Mouse (Mus musculus) lung, embryonic 15.5 days (tissue): ENCODE data around the gene Washc2. TPM values are rescaled to one million over a fixed set of nuclear protein-coding genes. Genes with fewer than 3 reads are reported as not detected.
"Not testable (repeated sequence)": the region's sequence is repeated elsewhere in the genome, so short reads cannot be mapped to it uniquely, and the experiment has no call there.

ENCODE experiments used
- ATAC-seq: fragments of 200-750 bp; cut with Nextera tagmentation; 2 replicates; pipeline ENCODE4 v1.8.0; 2017; ENCODE audit warnings: moderate number of reproducible peaks, borderline replicate concordance; ENCODE audit not compliant: low FRiP score, low TSS enrichment; ENCODE audit errors: extremely low read depth
- H3K27ac ChIP-seq: fragments of 300-500 bp; sonication (generic); 2 replicates; pipeline ENCODE4 v1.5.1; 2015; ENCODE audit warnings: moderate library complexity, mild to moderate bottlenecking, inconsistent platforms
- H3K27me3 ChIP-seq: fragments of 300-500 bp; sonication (generic); 2 replicates; pipeline ENCODE4 v1.6.1; 2015; ENCODE audit warnings: inconsistent platforms
- H3K36me3 ChIP-seq: fragments of 300-500 bp; sonication (generic); 2 replicates; pipeline ENCODE4 v1.6.1; 2015; ENCODE audit warnings: inconsistent platforms
- H3K4me1 ChIP-seq: fragments of 300-500 bp; sonication (generic); 2 replicates; pipeline ENCODE4 v1.6.1; 2015; ENCODE audit warnings: inconsistent platforms
- H3K4me2 ChIP-seq: fragments of 300-500 bp; sonication (generic); 2 replicates; pipeline ENCODE4 v1.6.1; 2015; ENCODE audit warnings: inconsistent platforms, mild to moderate bottlenecking, moderate library complexity
- H3K4me3 ChIP-seq: fragments of 300-500 bp; sonication (generic); 2 replicates; pipeline ENCODE4 v1.5.1; 2015; ENCODE audit warnings: mild to moderate bottlenecking, inconsistent platforms
- H3K9ac ChIP-seq: fragments of 300-500 bp; sonication (generic); 2 replicates; pipeline ENCODE4 v1.6.1; 2015; ENCODE audit warnings: inconsistent platforms
- H3K9me3 ChIP-seq: fragments of 300-500 bp; sonication (generic); 2 replicates; pipeline ENCODE4 v1.6.1; 2016; ENCODE audit warnings: inconsistent platforms
- WGBS: fragments of 180-500 bp; shearing (Covaris S2); methylation state at CpG from one replicate; pipeline ENCODE4 v1.1.7; 2015; 5-methylcytosine and 5-hydroxymethylcytosine counted together
- polyA plus RNA-seq: library from polyadenylated mRNA; unstranded; fragments of >200 nt; fragmentation: Nextera tagmentation; extraction: Ambion mirVana; gene quantifications from 2 replicates; pipeline ENCODE4 v1.2.1, GENCODE M21; 2015

Washc2 gene
- polyA plus RNA-seq, 1 experiment from 2014 or later = 41.9 TPM

DNA sequence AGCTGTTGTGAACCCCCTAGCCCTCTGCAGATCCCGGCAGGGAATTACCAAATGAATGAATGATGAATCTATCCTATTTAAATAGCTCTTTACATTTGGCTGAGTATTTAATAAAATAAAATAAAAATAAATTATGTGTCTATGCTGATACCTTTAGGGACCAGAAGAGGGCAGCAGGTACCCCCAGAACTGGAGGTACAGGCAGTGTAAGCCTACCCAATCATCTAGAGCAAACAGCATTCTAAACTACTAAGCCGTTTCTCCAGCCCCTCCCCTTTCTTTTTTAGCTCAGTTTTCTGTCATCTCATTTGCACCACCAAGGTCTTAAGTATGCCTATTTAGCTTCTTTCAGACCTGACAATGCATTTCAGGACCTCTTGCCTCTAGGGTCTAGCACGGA, 9.7 kb upstream of the Washc2 start:
- H3K4me2 ChIP-seq = no peak overlapping the region
- H3K9me3 ChIP-seq = no peaks in the 10 kb centered on the region
- H3K27me3 ChIP-seq = peaks cover 5% of the 10 kb centered on the region; the same call in 1 of the 2 replicates
- 36% methylated on average over 3 of the region's 3 CpGs for WGBS
- no peak overlapping the region for H3K27ac ChIP-seq
- ATAC-seq = no peak
- H3K9ac ChIP-seq = no peak overlapping the region
- no peak overlapping the region for H3K4me3 ChIP-seq
- H3K36me3 ChIP-seq = no peaks in the 10 kb centered on the region
- 0 out of 2 replicates have a peak, but pooled peaks cover 7% of the 10 kb centered on the region for H3K4me1 ChIP-seq

DNA sequence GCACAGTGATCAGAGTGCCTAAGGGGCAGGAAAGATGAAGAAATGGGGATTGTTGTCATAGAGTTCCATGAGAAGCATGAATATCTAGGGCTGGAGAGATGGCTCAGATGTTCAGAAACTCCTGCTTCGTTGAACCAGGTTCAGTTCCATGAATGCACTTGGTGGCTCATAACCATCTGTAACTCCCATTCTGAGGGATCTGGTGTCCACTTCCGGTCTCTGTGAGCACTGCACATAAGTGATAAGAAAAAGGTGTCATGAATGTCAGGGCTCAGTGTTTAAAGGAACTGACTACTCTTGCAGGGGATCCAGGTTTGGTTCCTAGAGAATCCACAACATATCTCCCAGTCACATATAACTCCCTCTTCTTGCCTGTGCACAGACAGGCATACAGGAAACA, 8.2 kb upstream of the Washc2 start:
- no peak overlapping the region for H3K27ac ChIP-seq
- H3K9me3 ChIP-seq = no peaks in the 10 kb centered on the region
- WGBS = 51% methylated on average over 2 of the region's 2 CpGs
- H3K9ac ChIP-seq = no peak overlapping the region
- H3K4me3 ChIP-seq = no peak overlapping the region
- no peaks in the 10 kb centered on the region for H3K36me3 ChIP-seq
- ATAC-seq = no peak
- H3K27me3 ChIP-seq = no peaks in the 10 kb centered on the region
- H3K4me1 ChIP-seq = no peaks in the 10 kb centered on the region
- H3K4me2 ChIP-seq = no peak overlapping the region

DNA sequence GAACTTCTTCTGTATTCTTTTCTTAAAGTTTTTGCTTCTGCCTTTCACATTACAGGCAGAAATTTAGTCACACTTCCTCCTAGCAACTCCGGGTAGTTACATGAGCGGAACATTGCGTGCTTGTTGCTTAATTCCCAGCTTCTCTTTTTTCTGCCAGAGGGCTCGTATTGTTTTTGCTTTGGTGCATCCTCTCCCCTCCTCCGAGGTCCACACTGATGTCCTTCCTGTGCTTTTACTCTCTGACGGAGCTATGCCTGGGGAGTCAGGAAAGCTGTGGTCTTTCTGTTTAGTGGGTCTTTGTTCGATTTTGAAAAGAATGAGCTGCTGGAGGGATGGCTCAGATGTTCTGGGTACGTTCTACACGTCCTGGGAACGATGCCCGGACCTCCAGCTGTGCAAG, 19.9 kb downstream of the Washc2 start:
- H3K27ac ChIP-seq = no peak overlapping the region
- H3K4me2 ChIP-seq = no peak overlapping the region
- no peaks in the 10 kb centered on the region for H3K9me3 ChIP-seq
- H3K4me1 ChIP-seq = no peaks in the 10 kb centered on the region
- H3K36me3 ChIP-seq = peaks cover 55% of the 10 kb centered on the region
- no peak overlapping the region for H3K4me3 ChIP-seq
- 72% methylated on average over 11 of the region's 11 CpGs for WGBS
- peak; percentile 46; the same call in 1 of the 2 replicates for ATAC-seq
- no peaks in the 10 kb centered on the region for H3K27me3 ChIP-seq
- no peak overlapping the region for H3K9ac ChIP-seq

DNA sequence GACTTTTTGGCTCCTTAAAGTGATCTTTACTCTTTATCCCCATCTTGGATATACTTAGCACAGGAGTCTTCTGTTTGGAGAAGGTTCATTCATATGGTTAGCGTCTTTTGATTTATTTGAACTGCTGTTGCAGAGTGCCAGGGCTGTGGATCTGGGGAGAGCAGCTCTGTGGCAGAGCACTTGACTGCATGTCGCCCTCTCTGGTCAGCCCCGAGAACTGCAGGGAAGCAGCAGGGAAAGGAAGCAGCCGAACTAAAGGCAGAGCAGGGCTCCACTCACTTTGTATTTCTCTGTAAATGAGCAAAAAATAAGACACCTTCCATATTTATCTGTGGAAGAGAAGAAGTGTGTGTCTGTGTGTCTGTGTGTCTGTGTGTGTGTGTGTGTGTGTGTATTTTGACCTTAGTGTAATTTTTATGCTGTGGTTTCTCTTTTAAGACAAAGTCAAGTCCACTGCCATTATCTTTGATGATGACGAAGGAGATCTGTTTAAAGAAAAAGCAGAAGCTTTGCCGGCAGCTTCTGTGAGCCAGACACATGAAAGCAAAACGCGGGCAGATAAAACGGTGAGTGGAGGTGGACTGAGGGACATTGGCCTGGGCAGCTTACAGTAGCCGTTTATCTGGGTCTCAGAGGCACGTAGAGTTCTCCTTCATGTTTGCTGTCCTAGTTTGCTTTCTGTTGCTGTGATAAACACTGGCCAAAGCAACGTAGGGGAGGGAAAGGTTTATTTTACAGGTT, 21.1 kb downstream of the Washc2 start:
- H3K9ac ChIP-seq = no peak overlapping the region
- H3K4me2 ChIP-seq = no peak overlapping the region
- H3K4me1 ChIP-seq = no peaks in the 10 kb centered on the region
- no peaks in the 10 kb centered on the region for H3K27me3 ChIP-seq
- ATAC-seq = 0 out of 2 replicates have a peak, but pooled peaks have one; percentile 14
- H3K9me3 ChIP-seq = no peaks in the 10 kb centered on the region
- 62% methylated on average over 12 of the region's 12 CpGs for WGBS
- H3K36me3 ChIP-seq = peaks cover 52% of the 10 kb centered on the region
- H3K27ac ChIP-seq = no peak overlapping the region
- no peak overlapping the region for H3K4me3 ChIP-seq

DNA sequence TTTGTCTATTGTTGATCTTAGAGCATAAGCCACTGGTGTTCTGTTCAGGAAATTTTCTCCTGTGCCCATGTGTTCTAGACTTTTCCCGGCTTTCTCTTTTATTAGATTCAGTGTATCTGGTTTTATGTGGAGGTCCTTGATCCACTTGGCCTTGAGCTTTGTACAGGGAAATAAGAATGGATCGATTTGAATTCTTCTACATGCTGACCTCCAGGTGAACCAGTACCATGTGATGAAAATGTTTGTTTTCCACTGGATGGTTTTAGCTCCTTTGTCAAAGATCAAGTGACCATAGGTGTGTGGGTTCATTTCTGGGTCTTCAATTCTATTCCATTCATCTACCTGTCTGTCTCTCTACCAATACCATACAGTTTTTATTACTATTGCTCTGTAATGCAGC, 27.0 kb downstream of the Washc2 start:
- H3K9ac ChIP-seq, H3K27ac ChIP-seq, H3K9me3 ChIP-seq, H3K4me2 ChIP-seq, ATAC-seq, H3K4me3 ChIP-seq, H3K27me3 ChIP-seq, H3K4me1 ChIP-seq: not testable (repeated sequence)
- 89% methylated on average over 2 of the region's 2 CpGs for WGBS
- peaks cover 46% of the 10 kb centered on the region for H3K36me3 ChIP-seq

DNA sequence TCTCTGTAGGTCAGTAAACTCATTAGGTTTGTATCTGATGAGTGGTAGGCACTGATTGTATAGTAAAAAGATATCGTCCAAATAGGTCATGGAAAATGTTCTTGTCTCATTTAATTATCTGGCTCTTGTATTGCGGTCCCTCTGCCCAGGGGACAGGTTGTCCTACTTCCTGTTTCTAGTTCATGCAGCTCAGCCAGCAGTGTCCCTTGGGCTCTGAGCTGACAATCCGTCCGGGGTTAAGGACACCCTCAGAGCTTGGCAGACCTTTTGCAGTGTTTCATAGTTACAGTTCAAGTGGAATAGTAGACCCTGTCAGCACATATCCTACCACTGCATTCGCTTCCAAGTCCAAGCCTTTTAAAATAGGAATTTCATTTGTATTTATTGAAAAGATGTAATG, 27.5 kb downstream of the Washc2 start:
- Histone ChIP-seq H3K27ac (no peak overlapping the region), H3K4me3 (no peak overlapping the region), H3K9me3 (no peaks in the 10 kb centered on the region), H3K4me1 (no peaks in the 10 kb centered on the region), H3K4me2 (no peak overlapping the region), H3K27me3 (no peaks in the 10 kb centered on the region), H3K9ac (no peak overlapping the region), H3K36me3 (peaks cover 45% of the 10 kb centered on the region)
- 96% methylated on average over 5 of the region's 5 CpGs for WGBS
- no peak for ATAC-seq

DNA sequence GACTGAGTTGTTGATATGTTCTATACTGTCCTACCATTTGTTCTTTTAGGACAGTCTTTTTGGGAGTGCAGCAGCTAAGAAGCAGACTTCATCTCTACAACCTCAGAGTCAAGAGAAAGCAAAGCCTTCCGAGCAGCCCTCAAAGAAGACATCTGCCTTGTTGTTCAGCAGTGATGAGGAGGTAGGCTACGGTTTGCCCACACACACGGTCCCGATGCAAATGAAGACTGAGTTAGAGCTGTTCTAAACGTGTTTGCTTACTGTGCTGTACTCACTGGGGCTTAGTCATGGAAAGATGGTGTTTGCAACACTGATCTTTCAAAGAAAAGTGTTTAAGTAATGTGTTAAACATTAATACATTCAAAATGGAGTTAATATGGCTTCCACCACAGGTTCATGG, 30.2 kb downstream of the Washc2 start:
- H3K27ac ChIP-seq = no peak overlapping the region
- ATAC-seq = no peak
- H3K9ac ChIP-seq = no peak overlapping the region
- H3K36me3 ChIP-seq = peaks cover 37% of the 10 kb centered on the region
- H3K4me1 ChIP-seq = no peaks in the 10 kb centered on the region
- no peak overlapping the region for H3K4me3 ChIP-seq
- WGBS = 86% methylated on average over 5 of the region's 5 CpGs
- no peaks in the 10 kb centered on the region for H3K27me3 ChIP-seq
- no peak overlapping the region for H3K4me2 ChIP-seq
- no peaks in the 10 kb centered on the region for H3K9me3 ChIP-seq

DNA sequence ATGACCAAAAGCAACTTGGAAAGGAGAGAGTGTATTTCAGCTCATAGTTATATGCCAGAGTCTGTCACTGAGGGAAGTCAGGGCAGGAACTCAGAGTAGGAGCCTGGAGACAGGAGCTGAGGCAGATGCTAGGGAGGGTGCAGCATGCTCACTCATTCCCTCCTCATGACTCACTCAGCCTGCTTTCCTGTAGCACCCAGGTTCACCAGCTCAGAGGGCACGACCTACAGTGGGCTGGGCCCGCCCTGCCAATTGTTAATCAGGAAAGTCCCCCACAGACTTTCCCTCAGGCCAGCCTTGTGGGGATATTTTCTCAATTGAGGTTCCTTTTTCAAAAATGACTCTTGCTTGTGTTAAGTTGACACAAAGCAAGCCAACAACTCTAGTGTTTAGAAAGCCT, 32.5 kb downstream of the Washc2 start:
- no peaks in the 10 kb centered on the region for H3K4me1 ChIP-seq
- no peaks in the 10 kb centered on the region for H3K9me3 ChIP-seq
- H3K27ac ChIP-seq = no peak overlapping the region
- no peak for ATAC-seq
- H3K36me3 ChIP-seq = peaks cover 45% of the 10 kb centered on the region
- WGBS = 93% methylated on average over 2 of the region's 2 CpGs
- H3K9ac ChIP-seq = no peak overlapping the region
- H3K27me3 ChIP-seq = no peaks in the 10 kb centered on the region
- H3K4me2 ChIP-seq = no peak overlapping the region
- no peak overlapping the region for H3K4me3 ChIP-seq

DNA sequence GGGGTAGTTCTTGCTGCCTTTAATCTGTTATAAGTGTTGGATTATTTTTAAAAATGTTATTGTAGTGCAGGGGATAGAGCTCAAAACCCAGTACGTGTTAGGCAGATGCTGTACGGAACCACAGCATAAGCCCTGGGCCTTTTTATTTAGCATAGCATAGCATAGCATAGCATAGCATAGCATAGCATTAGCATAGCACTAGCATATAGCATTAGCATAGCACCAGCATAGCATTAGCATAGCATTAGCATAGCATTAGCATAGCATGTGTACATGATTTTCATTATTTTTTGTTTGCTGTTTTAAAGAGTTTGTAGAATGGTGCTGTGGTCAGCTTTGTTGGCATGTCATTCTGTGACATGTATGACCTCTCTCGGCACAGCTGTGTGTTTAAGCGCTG, 51.8 kb downstream of the Washc2 start:
- Histone ChIP-seq H3K4me1 (no peaks in the 10 kb centered on the region), H3K9me3 (no peaks in the 10 kb centered on the region), H3K9ac (no peak overlapping the region), H3K4me2 (no peak overlapping the region), H3K4me3 (no peak overlapping the region), H3K27me3 (no peaks in the 10 kb centered on the region), H3K36me3 (peaks cover 22% of the 10 kb centered on the region), H3K27ac (no peak overlapping the region)
- WGBS = 90% methylated on average over 4 of the region's 4 CpGs
- ATAC-seq = no peak

DNA sequence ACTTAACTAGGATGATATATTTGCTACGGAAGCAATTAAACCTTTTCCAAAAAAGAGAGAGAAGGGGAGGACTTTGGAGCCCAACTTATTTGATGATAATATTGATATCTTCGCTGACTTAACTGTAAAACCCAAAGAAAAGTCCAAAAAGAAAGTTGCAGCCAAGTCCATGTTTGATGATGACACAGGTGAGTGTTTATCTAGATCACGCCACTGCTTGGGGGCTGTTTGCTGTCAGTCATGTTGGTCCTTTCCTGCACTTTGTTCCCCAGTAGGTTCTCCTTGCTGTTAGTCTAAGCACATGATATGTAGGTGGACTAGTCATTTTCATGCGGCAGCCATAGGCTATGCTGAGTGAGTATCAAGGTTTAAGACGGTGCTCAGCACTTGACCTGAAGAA, 52.6 kb downstream of the Washc2 start:
- Histone ChIP-seq H3K27me3 (no peaks in the 10 kb centered on the region), H3K27ac (no peak overlapping the region), H3K4me1 (0 out of 2 replicates have a peak, but pooled peaks cover 5% of the 10 kb centered on the region), H3K4me2 (no peak overlapping the region), H3K9ac (no peak overlapping the region), H3K9me3 (no peaks in the 10 kb centered on the region), H3K4me3 (no peak overlapping the region), H3K36me3 (peaks cover 15% of the 10 kb centered on the region)
- 87% methylated on average over 5 of the region's 5 CpGs for WGBS
- no peak for ATAC-seq

DNA sequence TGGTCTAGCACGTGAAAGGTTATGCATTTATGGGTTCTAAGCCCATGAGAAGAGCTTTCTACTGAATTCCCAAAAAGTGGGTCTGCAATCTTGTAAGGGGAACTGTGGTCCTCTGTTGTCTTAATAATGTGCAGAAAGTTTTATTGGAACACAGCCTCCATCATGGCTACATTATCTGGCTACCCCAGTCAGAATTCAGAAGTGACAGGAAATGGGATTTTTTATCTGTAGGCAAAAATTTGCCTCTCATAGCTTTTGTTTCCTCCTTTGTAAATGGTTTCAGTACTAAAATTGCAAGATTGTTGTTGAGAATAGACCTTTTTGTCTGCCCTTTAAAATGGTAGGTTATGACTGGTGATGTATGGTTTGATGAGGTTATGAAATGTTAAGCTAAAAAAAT, 55.0 kb downstream of the Washc2 start:
- Histone ChIP-seq H3K9ac (no peak overlapping the region), H3K27me3 (no peaks in the 10 kb centered on the region), H3K4me1 (peaks cover 12% of the 10 kb centered on the region; the same call in 1 of the 2 replicates), H3K9me3 (no peaks in the 10 kb centered on the region), H3K4me2 (no peak overlapping the region), H3K36me3 (peaks cover 8% of the 10 kb centered on the region; the same call in 1 of the 2 replicates), H3K4me3 (no peak overlapping the region), H3K27ac (no peak overlapping the region)
- WGBS = 90% methylated on average over 1 of the region's 1 CpGs
- ATAC-seq = no peak

DNA sequence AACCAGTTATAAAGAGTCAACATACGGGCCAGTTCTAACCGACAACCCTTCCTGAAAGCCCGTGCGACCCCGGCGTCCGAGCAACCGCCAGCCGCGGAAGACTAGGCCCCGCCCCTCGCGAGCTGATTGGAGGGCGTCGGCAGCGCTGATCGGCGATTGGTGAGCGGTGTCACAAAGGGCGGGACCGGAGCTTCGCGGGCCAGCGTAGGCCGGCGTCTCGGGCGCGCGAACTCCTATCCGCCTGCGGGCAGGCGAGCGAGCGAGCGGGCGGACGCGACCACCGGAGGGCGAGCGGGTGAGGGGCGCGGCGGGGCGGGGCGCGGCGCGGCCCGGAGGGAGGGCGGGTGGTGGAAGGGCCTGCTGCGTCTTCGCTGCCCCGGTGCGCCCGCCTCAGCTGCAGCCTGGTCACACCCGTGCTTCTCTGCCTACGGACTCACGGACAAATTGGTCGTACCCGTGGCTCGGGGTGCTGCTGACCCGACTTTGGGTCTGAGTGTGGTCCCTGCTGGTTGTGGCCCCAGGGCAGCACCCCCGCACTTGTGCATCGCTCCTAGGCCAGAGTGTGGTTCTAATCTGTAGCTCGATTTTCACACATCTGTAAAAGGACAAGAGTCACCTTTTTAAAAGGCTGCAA, 56.3 kb downstream of the Washc2 start, which contains the start of gene Zfand4:
Gene Zfand4 (plus strand): TSS at position 205 of the 634 bp plus-strand sequence.
- H3K36me3 ChIP-seq = peaks cover 8% of the 10 kb centered on the region; the same call in 1 of the 2 replicates
- peak; percentile 98 for ATAC-seq
- H3K4me1 ChIP-seq = peaks cover 12% of the 10 kb centered on the region; the same call in 1 of the 2 replicates
- under 1% methylated on average over 65 of the region's 67 CpGs for WGBS
- H3K27me3 ChIP-seq = no peaks in the 10 kb centered on the region
- H3K9me3 ChIP-seq = no peaks in the 10 kb centered on the region
- H3K4me2 ChIP-seq = peak within 1 kb of the TSS; percentile 66
- H3K4me3 ChIP-seq = peak within 1 kb of the TSS; percentile 64
- H3K9ac ChIP-seq = peak within 1 kb of the TSS; percentile 71
- H3K27ac ChIP-seq = peak within 1 kb of the TSS; percentile 38; the same call in 1 of the 2 replicates
